Mouse (Mus musculus): ENCODE data around the gene Xpot.

GRCm38 (mm10) chr10:121569001-121569589, 57.0 kb downstream of the Xpot start:
- TF ChIP-seq CTCF (IDR thresholded peaks at IDR 0.05; ENCODE audit: low read depth) (no peak), EP300 (IDR thresholded peaks at IDR 0.05; ENCODE audit: low read depth) (no peak)
